Mouse (Mus musculus): ENCODE results near the gene Slc4a8.

Gene Slc4a8

DNA sequence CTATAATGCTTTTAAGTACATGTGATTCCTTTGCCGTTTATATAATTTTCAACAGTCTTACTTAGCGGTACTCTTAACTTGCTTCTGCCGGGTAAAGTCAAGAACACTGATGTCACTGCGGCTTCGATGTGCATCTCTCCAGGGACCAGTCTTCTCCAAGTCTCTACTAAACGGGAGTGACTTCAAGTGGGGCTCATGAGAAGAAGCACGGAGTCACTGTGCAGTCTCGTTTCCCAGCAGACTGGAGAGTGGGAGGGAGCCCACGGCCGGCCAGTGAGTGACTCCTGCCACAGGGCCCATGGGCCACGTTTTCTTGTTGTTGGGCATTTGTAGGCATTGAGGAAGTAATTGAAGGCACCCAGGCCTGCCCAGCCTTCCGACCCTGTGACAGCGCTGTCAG, 6.3 kb downstream of the Slc4a8 start:
- in situ Hi-C loops (cut with MboI; ENCODE audit: unreplicated experiment in 2 of 2) = loop anchor here (10.0 to 25.0 kb wide), 3 partner anchors 137 to 544 kb away; no protein-coding TSS in a partner anchor

DNA sequence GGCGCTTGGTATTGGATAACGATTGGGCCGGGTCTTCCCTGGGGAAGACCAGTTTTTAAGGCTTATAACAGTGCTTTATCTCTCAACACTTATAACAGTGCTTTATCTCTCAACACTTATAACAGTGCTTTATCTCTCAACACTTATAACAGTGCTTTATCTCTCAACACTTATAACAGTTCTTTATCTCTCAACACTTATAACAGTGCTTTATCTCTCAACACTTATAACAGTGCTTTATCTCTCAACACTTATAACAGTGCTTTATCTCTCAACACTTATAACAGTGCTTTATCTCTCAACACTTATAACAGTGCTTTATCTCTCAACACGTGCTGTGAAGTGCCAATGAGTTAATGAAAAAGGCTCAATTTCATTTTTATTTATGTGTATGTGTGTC, 7.5 kb downstream of the Slc4a8 start:
- in situ Hi-C loops (cut with MboI; ENCODE audit: unreplicated experiment in 2 of 2) = loop anchor here (10.0 to 25.0 kb wide), 3 partner anchors 136 to 543 kb away; no protein-coding TSS in a partner anchor

DNA sequence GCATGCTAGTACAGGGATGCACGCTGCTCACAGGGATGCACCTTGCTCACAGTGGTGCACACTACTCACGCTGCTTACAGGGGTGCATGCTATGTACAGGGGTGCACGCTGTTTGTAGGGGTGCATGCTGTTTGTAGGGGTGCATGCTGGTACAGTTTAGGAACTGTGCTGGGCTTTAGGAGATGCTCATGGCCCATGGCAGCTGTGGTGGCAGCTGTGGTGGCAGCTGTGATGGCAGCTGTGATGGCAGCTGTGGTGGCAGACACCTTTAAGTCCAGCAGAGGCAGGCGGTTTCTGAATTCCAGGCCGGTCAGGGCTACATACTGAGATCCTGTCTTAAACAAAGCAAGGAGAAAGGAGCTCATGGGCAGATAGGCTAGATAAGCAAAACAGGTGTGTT, 8.8 kb downstream of the Slc4a8 start:
- in situ Hi-C loops (cut with MboI; ENCODE audit: unreplicated experiment in 2 of 2) = loop anchor here in 1 of 2 experiments (25.0 kb wide), 1 partner anchor 542 kb away; no protein-coding TSS in a partner anchor

DNA sequence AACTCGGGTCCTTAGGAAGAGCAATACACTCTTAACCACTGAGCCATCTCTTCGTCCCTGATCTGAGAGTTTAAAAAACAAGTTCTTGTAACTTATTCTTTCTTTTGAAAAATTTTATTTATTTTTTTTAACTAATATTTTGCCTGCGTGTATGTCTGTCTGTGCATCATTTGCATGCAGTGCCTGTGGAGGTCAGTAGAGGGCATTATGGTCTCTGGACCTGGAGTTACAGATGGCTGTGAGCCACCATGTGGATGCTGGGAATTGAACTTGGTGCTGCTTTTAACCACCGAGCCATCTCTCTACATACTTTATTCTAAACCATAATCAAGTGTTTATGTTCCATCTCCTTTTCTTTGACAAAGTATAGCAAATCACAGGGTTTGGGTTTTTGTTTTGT, 11.1 kb downstream of the Slc4a8 start:
- in situ Hi-C loops (cut with MboI; ENCODE audit: unreplicated experiment in 2 of 2) = loop anchor here in 1 of 2 experiments (25.0 kb wide), 1 partner anchor 540 kb away; no protein-coding TSS in a partner anchor

DNA sequence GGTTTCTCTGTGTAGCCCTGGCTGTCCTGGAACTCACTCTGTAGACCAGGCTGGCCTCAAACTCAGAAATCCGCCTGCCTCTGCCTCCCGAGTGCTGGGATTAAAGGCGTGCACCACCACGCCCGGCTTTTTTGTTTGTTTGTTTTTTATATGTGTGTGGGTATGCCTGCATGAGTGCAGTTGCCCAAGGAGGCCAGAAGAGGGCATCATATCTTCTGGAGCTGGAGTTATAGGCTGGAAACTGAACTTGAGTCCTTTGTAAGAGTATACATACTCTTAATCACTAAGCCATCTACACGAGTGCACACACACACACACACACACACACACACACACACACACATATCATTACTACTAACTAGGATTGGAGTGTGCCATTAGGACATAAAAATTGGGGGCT, 12.3 kb downstream of the Slc4a8 start:
- in situ Hi-C loops (cut with MboI; ENCODE audit: unreplicated experiment in 2 of 2) = loop anchor here in 1 of 2 experiments (25.0 kb wide), 1 partner anchor 538 kb away; no protein-coding TSS in a partner anchor

DNA sequence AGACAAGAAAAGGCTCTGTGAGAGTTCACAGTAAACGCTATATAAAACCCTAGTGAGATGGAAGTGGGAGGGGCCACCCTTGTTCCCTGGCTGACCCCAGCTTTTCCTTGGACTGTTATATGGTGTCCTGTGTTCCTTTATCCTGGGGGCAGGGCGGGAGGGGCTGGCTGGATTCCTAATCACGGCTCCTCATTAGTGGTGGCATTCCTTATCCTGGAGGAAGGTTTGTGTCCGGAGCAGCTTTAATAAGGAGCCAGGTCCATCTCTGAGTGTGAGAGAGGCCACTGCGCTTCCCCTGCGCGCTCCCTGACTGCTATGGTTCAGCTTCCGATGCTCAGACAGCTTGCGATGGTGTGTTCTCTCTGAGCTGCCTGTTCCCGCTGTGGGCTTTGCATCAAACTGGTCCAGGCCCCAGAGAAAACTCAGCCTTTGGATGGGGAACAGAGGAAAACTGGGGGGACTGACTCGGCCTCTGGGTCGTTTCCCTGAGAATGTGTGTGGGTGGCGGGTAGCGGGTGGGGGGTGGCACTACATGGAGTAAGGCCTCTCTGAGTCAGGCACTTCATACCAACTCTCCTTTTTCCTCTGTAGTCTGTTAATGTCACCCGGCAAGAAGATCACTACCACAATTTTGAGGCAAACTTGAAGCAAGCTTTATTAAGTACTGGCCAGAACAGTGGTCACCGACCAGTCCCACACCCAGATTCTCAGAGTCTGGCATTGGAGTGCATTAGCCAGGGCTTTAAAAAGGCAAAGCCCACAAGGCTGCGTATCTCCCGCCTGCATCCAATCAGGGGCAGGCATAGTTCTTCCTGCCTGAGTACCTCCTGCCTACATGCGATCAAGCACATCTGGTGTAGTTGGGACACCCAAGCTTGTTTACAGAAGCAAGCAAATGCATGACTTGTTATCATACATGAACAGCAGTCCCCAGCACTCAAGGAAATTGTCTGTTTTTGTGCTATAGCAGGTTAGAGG, 13.9 kb downstream of the Slc4a8 start:
- in situ Hi-C loops (cut with MboI; ENCODE audit: unreplicated experiment in 2 of 2) = no loop called here

DNA sequence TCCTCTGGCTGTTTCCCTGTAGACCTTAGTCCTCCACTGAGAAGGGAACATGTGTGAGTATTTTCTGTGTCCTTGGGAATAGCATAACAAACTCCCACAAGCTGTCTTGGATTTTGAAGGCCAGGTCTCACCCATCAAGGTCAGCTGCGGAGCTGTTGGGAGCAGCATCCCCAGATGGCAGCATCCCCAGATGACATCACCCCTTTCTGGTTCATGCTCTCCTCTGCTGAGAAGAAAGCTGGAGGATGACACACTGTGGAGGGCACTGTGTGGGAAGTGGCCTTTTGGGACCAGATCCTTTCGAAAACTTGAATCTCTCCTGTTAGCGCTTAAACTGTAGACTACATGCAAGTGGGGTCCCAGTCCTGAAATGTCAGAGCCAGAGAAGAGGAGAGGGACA, 14.9 kb downstream of the Slc4a8 start:
- in situ Hi-C loops (cut with MboI; ENCODE audit: unreplicated experiment in 2 of 2) = no loop called here

DNA sequence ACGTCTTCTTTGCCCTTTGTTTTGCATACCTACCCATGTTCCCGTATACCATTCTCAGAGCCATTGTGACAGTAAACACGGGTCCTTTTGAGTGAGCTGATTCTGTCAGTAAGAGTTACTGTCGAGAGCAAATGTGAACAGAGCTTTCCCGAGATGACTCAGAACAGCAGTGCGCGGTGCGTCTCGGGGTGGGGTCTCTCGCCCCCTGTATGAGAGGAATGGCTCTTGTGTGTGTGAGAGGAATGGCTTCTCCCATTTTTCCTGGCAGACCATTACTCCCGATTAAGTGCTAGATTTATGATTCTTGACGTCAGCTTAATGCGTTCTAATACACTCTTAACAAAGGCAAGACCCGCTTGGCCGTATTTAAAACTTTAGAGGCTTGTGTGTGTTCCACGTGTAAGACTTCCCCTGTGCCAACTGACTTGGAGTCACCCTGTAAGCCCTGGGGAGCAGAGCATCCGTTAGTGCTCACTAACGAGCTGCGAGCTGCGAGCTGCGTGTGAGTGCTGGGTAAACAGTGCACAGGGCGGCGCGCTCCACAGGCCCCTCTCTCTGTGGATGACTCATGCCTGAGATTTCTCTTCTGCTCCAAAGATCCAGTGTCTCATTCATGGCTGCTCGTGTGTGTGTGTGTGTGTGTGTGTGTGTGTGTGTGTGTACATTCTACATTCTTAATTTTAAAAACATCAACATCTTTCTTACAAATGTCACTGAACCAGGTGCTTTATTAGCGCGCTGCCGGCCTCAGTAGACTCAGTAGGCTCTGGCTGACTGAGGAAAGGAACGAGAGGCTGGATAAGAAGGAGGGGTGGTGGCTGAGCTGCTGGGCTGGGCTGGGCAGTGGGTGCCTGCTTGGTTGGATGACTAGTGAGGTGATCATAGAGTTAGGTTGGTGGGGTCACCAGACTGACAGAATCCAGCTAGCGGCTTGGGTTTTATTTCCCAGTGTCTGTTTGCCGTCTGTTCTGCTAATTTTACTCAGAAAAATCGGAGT, 15.8 kb downstream of the Slc4a8 start:
- in situ Hi-C loops (cut with MboI; ENCODE audit: unreplicated experiment in 2 of 2) = no loop called here

DNA sequence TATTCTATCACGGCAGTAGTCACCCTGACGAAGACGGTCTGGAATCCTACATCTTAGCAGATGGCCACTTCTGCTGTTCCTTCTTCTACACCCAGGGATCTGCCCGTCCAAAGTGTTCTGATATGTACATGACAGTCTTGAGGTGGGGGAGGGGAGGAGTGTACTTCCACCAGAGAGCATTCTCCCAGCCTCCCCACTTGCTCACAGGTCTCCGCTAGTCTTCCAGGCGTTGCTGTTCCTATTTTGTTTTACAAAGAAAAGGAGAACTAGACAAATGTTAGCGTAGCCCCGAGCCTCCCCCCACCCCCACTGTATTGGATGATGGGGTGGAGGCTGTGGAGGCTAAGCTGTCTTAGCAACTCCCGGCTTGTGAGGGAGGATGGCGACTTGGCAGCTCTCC, 18.3 kb downstream of the Slc4a8 start:
- in situ Hi-C loops (cut with MboI; ENCODE audit: unreplicated experiment in 2 of 2) = loop anchor here in 1 of 2 experiments (10.0 kb wide), 1 partner anchor 55 kb away; no protein-coding TSS in a partner anchor

DNA sequence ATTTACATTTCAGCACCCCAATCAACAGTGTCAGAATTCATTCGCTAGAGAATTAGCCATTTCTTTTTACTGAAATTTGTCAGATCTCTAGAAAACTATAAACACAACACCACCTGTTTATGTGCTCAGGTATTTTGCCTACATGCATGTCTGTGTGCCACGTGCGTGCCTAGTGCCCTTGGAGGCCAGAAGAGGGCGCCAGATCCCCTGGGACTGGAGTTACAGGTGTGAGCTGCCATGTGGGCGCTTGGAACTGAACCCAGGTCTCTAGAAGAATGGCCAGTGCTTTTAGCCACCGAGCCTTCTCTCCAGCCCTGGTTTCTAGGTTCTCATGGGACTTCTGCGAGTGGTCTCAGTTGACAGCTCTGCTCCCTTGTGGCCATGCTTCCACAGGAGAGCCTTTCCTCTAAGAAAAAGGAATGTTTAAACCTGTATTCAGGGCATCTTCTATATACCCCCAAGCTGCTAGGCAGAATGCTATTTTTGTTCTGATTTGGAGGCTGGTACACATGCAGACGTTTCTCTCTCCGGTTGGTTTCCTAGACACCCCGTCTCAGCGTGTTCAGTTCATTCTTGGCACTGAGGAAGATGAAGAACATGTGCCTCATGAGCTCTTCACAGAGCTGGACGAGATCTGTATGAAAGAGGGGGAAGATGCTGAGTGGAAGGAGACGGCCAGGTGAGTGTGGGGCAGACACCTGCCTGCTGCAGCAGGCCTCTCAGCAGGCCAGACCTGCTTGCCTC, 21.9 kb downstream of the Slc4a8 start:
- in situ Hi-C loops (cut with MboI; ENCODE audit: unreplicated experiment in 2 of 2) = loop anchor here in 1 of 2 experiments (10.0 kb wide), 1 partner anchor 51 kb away; no protein-coding TSS in a partner anchor

DNA sequence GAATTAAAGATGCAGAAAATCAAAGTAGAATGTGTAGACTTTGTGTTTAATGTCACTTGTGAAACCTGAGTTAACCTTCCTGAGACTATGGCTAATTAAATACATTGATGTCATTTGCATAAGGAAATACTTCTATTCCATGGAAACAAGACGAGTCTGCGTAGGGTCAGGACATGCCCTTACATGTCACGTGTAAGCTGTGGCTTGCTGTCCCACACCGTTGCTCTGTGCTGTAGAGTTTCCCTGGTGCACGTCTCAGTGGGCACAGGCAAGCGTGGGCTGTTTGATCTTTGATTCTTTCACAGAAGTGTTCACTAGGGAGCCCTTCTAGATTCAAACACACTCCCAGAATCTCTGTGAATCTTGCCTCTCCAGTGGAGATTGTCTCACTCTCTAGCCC, 28.7 kb downstream of the Slc4a8 start:
- in situ Hi-C loops (cut with MboI; ENCODE audit: unreplicated experiment in 2 of 2) = no loop called here

DNA sequence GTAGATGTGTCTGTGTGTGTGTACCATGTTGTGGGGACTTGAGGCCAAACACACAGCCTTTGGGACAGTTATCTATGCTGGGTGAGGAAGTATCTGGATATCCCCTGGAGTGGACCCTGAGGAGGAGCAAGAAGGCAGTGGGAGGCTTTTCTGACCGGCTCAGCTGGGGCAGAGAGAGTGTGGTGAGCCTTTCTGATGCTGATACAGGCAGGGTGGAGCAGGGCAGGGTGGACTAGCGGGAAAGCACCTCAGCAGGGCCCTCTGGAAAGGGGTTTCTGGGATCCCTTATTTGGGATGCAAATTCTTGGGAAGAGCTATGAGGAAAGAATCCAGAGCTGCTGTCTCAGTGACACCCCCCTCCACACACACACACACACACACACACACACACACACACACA, 30.8 kb downstream of the Slc4a8 start:
- in situ Hi-C loops (cut with MboI; ENCODE audit: unreplicated experiment in 2 of 2) = no loop called here

DNA sequence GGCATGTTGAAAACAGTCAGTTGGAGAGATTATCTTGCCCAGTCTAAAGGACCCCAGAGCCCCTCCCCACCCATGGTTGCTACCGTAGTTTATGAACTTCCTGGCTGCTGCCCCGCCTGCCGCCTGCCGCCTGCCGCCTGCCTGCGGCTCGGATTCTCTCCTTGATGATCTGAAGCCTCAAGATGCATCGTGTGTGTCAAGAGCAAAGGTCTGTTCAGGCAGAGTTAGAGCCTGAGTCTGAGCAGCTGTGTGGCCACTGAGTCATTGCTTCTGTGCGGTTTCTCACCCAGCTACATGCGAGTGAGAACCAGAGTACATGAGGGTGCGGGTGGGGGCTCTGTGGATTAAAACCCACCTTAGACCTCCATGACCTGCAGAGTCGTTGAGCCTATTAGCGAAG, 39.4 kb downstream of the Slc4a8 start:
- in situ Hi-C loops (cut with MboI; ENCODE audit: unreplicated experiment in 2 of 2) = no loop called here

DNA sequence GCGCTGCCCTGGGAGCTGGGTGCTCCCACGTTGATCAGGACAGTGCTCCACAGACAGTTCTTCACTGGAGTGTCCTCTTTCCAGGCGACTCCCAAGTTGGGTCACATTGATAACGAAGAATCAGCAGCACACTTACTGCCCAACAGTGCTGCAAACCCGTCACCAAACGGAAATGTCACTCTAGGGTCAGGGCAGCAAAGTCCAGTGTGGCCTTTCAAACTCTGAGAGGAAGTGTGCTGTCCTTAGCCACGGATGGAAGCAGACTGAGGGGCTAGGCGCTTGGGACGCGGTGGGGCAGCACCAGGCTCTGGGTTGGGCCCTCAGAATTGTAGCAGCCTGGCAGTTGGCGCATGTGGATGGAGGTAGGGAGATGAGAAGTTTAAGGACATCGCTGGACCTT, 46.5 kb downstream of the Slc4a8 start:
- in situ Hi-C loops (cut with MboI; ENCODE audit: unreplicated experiment in 2 of 2) = no loop called here

DNA sequence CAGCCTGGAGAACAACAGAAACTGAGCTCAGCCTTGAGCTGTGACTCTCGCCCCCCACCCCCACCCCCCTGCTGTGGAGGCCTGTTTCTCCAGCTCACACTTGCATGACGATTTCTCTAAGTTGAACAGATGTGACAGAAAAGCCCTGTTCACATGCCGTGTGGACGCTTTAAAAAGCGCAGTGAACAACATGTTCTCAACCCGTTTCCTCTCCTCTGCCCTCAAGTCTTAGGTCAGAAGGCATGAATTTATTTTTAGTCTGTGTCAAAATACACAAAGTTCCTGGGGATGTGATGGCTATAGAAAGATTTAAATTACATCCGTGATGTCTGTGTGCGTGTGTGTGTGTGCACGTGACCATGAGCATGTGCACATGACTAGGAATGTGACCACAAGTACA, 46.9 kb downstream of the Slc4a8 start:
- in situ Hi-C loops (cut with MboI; ENCODE audit: unreplicated experiment in 2 of 2) = no loop called here

DNA sequence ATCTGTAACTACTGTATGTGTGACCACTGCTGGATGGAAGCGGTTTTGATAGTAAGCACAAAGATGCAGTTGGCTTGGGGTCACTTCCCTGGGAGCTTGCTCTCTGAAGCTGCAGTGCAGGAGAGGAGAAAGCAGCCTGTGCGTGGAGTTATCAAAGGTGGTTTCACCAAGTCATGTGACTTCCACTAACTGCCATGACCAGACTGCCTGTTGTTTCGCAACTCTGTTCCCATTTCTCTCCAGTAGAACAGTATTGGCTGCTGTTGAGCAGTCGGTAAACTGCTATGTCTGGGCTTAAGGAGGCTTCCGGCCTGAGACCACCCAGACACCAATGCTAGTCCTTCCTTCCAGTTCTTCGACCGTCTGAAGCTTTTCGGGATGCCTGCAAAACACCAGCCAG, 48.7 kb downstream of the Slc4a8 start:
- in situ Hi-C loops (cut with MboI; ENCODE audit: unreplicated experiment in 2 of 2) = no loop called here

DNA sequence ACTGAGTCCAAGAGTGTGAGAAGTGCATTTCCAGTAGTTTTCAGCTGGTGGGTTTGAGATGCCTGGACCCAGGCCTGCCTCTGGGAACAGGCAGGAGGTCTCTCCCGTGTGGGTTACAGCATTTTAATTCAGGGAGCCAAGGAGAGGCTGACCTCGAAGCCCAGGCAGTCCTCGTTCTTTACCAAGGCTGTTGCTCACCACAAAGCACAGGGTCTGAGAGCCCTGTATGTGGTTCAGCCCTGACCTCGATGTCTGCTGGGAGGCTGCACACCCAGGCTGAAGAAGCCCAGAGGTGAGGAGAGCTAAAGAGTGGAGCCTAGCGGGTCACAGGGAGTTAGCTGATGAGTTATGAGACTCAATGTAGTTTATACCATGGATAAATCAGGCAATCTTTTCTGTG, 52.0 kb downstream of the Slc4a8 start:
- in situ Hi-C loops (cut with MboI; ENCODE audit: unreplicated experiment in 2 of 2) = no loop called here

DNA sequence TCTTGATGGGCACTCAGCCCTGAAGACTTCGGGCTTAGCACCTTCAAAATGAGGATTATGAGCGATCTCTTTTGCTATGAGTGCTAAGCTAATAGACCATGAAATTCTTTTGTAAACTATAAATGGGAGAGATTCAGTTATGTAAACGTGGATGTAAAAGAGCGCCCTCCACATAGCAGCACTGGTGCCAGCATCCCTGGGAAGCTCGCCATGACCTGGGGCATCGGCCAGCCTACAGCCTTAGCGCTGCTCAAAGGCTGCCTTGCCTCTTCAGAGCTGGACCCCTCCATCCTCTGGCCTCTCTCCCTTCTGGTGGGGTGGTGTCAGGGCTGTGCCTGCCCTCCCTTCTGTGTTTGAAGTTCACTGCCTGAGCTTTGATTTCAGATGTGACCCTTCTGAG, 52.5 kb downstream of the Slc4a8 start:
- in situ Hi-C loops (cut with MboI; ENCODE audit: unreplicated experiment in 2 of 2) = no loop called here

DNA sequence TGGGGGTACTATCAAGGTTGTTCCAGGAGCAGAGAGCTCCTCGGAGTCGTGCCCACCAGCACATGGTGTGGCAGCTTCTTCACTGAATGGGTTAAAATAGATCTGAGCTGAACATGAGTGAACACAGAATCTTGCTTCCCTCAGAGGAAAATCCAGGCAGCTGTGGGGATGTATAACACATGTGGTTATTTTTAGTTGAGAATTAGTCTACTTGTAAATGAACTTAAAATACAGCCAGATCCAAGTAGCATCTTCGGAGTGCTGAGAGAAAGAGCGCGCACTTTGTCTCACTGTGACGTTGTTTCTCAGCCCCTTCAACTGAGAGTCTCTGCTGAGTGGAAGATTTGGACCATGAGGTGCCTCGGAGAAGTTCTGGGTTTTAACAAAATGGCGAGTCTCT, 53.8 kb downstream of the Slc4a8 start:
- in situ Hi-C loops (cut with MboI; ENCODE audit: unreplicated experiment in 2 of 2) = no loop called here

DNA sequence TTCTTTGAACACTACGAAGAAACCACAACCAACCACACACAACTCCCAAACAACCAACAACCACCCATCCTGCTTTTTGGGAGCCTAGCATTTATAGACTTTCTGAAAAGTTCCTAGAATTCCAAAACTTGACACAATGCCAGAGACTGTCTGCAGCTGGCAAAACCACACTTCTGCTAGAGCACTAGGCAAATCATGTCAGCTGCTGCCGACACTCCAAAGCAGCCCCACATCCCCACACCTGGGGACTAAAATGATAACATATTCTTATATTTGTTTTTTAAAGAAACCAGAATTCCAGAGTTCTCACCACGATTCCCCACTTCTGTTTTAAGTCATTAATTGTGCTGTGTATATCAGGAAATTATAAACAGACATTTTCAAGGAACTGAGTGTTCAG, 57.3 kb downstream of the Slc4a8 start:
- in situ Hi-C loops (cut with MboI; ENCODE audit: unreplicated experiment in 2 of 2) = no loop called here

All from v-Abl transformed pro-B cells (cell line).